Mouse (Mus musculus): ENCODE measurements around the gene Hacd1.

Gene Hacd1

DNA sequence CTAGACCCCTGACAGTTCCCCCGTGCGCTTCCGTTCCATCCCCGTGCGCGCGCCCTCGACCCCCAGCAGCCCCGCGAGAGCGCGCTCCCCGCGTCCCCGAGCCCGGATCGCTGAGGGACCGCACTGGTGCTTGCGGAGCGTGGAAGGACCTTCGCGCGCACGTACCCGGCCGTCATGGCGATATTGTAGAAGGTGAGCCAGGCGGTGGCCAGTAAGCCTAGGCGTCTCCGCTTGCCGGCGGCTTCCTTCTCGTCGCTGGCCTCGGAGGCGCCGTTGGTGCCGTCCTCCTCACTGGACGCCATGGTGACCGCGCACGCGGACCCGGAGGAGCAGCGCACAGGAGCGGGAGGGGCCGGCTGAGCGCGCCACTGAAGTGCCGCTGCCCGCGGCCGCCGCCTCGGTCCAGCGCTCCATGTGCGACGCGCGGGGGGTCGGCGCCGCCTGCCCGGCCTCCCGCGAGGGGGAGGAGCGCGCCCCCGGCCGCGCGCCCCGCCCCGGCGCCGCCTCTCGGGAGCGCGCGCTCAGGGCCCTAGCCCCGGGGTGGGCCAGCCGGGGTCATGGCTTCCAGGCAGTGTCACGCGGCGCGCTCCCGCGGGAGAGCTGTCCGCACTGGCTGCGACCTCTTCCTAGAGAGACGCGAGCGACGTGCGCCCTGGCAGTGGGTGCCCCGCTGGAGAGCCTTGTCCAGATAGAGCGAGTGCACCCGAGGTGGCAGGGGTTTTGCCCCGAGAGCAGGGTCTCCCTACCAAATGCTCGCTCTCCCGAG is at the start of gene Hacd1:
Gene Hacd1 (minus strand): TSS at position 570 of the 766 bp plus-strand sequence.
- DNase-seq, result peak; percentile 82

- DNase-seq, result no peak
These were observed 48.0 kb upstream of the Hacd1 start for GRCm38 (mm10) chr2:14103924-14104323.

DNA sequence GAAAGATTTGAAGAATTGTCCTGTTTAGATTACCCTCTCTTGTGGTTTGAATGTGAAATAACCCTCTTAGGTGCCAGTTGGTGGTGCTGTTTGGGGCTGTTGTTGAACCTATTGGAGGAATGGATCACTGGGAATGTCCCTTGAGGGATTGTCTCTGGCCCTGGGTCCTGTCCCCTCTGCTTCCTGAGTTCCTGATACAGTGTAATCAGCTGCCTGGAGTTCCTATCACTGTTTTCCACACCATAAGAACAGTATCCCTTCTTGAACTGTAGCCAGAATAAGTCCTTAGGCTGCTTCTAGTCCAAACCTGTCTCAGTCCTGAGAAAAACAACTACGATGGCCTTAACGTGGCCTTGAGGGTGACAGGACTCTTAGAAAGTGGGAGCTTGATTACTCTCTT is 46.7 kb upstream of the Hacd1 start:
- DNase-seq, result no peak

- no peak for DNase-seq
These were observed 44.6 kb upstream of the Hacd1 start for GRCm38 (mm10) chr2:14100533-14100932.

GRCm38 (mm10) chr2:14078527-14078926 is 22.6 kb upstream of the Hacd1 start:
- DNase-seq, result peak; percentile 12

DNA sequence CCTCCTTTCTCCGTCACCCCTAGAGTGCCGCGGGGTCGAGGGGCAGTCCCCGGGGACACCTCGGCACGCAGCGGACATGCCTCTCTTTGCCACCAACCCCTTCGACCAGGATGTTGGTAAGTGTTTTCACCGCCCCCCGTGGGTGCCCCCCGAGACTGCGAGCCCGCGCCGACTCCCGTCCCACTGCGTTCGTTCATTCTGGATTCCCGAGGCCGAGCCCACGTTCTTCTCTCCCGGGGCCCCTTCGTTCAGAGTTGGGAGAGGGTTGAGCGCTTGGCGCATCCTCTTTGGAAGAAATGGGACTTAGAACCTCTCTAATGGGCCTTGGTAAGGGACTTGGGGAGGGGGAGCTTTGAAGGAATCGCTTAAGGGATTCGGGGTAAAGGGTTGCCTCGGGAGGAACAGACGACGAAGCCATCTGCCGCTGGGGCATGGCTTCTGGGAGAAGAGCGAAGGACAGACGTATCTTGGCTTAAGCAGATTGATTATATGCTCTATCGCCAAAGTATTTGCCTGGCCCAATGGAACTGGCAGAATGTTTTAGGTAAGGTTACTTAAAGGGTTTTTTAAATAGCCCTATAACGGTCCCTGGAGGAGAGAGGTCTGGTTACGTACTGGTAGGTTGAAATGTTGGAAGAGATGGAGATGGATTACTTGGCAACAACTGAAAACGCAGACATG is 18.4 kb upstream of the Hacd1 start:
- peak; percentile 34 for DNase-seq

DNA sequence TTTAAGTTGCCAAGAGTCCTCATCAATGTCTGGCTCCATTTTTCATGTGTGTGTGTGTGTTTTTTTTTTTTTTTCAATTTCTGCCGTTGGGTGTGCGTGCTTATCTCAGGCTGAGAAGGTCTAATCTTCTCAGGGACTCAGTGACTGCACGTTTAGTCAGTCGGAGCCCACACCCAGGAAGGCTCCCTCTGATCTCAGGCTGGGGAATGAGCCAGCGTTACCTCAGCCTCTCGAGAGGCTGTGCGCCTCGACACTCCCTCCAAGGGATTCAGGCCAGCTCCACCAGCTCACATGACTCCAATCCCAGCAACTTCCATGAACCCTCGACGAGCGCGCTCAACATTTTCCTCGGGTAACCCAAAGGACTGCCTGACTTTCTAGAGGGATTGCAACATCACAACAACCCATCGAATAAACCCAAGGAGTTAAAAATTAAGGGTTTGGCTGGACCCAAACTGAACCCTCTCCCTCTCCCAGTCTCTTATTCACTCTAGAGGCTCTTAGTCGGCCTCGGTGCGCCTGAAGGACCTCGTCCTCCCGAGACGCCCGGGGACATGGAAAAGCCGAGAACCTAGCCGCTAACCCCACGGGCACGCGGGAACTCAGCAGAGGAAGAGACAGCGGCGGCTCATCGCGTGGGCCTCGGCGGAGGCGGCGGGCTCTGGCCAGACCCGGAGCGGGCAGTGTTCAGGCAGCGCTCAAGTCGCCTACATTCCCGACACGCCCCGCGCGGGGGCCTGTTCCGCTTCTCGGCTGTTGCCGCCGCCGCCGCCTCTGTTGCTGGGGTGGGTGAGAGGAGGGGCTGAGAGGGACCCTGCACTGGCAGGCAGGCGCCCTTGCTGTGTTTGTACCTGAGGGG is 17.7 kb upstream of the Hacd1 start, which contains the start of gene Stam:
Gene Stam (plus strand): TSS at position 737 of the 859 bp plus-strand sequence.
- peak; percentile 92 for DNase-seq

GRCm38 (mm10) chr2:14073008-14073361 is 17.1 kb upstream of the Hacd1 start:
- no peak for DNase-seq

DNA sequence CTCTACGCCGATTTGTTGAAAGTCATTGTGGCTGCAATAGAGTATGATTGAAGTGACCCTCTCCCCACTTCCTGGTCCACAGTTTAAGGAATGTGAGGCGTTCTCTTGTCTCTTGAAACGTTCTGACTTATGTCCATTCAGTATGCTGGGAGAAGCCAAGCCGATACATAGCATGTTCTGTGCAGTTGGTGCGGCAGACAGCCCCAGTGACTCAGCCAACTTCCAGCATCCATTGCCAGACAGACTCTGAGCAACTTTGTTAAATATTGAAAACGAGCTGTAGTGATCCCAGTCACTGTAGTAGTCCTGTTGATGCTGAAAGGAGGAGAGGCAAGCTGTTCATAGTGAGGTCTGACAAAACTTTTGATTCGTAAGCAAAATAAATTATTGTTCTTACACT is 14.5 kb upstream of the Hacd1 start:
- DNase-seq, result no peak

DNA sequence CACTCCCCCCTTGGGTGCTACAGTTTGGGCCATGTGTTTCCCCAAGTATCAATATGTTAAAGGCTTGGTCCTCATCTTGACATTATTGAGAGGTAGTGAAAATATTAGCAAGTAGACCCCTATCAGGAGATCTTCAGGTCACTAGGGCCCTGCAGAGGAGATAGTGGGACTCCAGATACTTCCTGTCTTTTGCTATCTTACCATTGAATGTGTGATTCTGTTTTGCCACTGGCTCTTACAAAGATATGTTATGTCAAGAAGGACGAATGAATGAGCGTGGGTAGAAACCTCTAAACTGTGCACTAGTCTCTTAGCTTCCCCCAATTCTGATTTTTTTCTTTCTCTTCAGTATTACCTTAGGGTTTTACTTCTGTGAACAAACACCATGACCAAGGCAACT is 13.1 kb upstream of the Hacd1 start:
- DNase-seq, result no peak

- no peak for DNase-seq
These were observed 10.0 kb upstream of the Hacd1 start for GRCm38 (mm10) chr2:14065704-14066650.

DNA sequence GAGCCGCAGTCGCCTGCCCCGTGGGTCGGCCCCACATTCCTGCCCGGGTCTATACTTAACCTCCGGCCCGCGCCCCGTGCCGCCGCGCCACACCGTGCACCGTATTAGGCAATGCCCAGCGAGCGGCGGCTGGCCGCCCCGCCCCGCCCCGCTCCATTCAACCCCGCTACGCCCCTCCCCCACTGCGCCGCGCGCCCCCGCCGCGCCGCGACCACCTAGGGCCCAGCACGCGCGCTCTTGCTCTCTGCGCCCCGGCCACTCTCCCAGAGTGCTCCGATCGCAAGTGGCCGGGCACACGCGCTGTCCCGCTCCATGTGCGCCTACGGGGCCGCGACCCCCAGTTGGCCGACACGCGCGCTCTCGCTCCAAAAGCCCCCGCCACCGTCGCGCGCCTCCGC is 768 bp downstream of the Hacd1 start:
- DNase-seq, result peak; percentile 81

DNA sequence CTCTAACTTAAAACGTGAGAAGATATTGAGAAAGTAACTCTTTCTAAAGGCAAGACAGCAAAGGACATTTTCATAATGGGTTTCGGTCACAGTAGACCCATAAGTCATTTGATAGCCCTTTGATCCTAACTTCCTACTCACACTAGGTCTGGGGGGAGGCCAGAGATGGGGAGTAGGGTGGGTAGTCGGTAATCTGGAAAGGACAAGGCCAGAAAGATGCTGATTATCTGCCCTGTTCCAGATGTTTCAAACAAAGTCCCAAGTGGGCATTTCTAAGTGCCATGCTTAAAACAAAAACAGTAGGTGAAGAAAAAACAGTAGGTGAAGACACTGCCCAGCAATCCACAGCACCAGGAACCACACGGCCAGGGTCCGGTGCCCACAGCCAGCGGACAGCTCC is 1.2 kb downstream of the Hacd1 start:
- DNase-seq, result peak; percentile 33

GRCm38 (mm10) chr2:14054163-14054562 is 1.8 kb downstream of the Hacd1 start:
- DNase-seq, result no peak

DNA sequence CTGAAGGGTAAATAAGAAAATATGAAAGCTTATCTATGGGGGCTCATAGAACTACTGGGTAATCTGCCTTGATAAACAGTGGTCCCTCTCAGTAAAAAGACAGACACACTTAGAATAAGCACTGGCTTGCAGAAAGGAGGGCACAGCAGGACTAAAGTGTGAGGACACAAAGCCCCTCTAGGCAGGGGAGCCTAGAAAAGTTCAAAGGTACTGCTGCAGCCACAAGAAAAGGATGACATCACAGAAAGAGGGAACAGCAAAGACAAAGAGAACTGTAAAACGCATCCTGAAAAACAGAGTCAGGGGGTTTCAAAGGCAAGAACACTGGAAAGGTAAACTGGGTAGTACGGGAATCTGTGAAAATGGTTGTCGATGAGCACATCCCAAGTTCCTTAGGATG is 2.3 kb downstream of the Hacd1 start:
- no peak for DNase-seq

GRCm38 (mm10) chr2:14048808-14049207 is 7.1 kb downstream of the Hacd1 start:
- DNase-seq, result no peak

DNA sequence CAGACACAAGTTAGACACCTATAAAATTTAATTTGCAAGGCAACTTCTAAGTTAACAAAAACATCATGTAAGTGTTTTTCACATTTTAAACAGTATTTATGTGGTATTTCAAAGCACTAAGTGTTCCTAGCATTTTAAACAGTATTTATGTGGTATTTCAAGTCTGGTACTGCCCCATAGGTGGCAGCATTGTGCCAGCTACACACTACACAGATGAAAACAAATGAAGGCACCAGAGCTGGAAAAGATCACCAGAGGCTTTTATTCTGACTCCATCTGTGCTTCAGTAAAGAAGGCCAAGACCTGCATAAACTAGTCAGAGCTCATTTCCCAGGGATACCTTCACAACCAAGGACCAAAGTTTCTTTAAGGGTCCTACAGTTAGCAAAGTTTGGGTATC is 7.6 kb downstream of the Hacd1 start:
- peak; percentile 66 for DNase-seq

DNA sequence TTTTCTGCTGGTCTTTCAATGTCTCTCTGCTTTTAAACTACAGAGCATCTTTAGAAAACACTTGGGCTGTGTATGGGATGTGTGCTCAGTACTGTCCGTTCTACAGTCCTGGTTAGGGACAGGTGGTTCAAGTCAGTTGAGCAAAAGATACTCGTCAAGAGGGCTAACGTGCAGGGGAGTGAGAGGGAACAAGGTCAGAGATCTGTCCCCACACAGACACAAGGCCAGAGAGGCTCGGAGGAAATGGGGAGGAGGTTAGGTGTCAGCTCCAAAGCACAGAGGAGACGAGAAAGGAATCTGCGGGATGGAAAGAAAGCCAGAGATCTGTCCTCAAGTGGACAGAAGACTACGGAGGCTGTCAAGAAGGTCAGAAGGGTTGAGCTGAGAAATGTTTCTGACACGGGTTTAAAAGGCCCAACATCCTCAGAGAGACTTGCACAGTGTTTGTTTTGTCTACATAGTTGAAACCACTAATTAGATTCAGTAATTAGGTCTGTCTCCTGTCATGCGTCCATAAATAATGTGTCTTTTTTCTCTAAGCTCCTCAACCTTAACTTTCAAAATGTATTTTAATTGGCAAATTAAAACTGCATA is 12.3 kb downstream of the Hacd1 start:
- no peak for DNase-seq

GRCm38 (mm10) chr2:14043011-14043410 is 12.9 kb downstream of the Hacd1 start:
- DNase-seq, result no peak

DNA sequence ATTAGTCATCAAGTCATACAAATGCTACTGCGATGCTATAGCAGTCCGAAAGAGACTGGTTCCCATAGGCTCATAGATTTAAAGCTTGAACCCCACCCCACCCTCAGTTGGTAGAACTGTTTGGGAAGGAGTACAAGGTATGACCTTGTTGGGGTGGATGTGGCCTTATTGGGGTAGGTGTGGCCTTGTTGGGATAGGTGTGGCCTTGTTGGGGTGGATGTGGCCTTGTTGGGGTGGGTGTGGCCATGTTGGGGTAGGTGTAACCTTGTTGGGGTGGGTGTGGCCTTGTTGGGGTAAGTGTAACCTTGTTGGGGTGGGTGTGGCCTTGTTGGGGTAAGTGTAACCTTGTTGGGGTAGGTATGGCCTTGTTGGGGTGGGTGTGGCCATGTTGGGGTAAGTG is 14.7 kb downstream of the Hacd1 start:
- no peak for DNase-seq

GRCm38 (mm10) chr2:14019228-14019627 is 36.7 kb downstream of the Hacd1 start:
- no peak for DNase-seq

DNA sequence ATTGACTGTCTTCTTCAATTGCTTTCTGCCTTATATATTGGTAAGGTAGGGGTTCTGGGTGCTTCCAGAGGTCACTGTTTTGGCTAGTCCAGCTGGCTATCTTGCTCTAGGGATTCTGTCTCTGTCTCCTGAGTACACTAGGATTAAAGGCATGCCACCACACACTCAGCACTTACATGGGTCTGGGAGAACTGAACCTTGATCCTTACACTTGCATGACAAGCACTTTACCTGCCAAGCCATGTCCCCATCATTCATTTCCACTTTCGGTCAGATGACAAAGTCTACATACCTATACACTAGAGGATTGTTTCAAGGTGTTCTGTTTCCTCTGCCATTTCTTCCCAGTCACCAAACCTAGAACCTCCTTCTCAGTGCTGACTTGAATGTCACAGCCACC is 50.8 kb downstream of the Hacd1 start:
- DNase-seq, result no peak

Measured in liver (tissue).